Mouse (Mus musculus) intestine, embryonic 14.5 days (tissue): ENCODE results near the gene Srp54b. TPM values are rescaled to one million over a fixed set of nuclear protein-coding genes. Genes with fewer than 3 reads are reported as not detected.

ENCODE experiments used
- polyA plus RNA-seq: library from polyadenylated mRNA; unstranded; fragments of >200 nt; fragmentation: Nextera tagmentation; extraction: Ambion mirVana; gene quantifications from 2 replicates; pipeline ENCODE4 v1.2.1, GENCODE M21; 2014

Gene Srp54b
- polyA plus RNA-seq, 1 experiment from 2014 or later: 58.2 TPM

Other genes with a start within 250 kb of the Srp54b start
- gene Gm20403, start 168.6 kb upstream of the Srp54b start, polyA plus RNA-seq: not detected in 2 replicates
- 26.5 and 28.9 TPM in 2 replicates for gene Baz1a, start 140.8 kb upstream of the Srp54b start, polyA plus RNA-seq
- 29.0 and 33.1 TPM in 2 replicates for gene 2700097O09Rik, start 75.0 kb upstream of the Srp54b start, polyA plus RNA-seq
- 150 and 163 TPM in 2 replicates for gene Srp54a, start 74.8 kb upstream of the Srp54b start, polyA plus RNA-seq
- gene Fam177a, start 30.6 kb upstream of the Srp54b start, polyA plus RNA-seq: 19.2 and 19.3 TPM in 2 replicates
- gene 1700047I17Rik2, start 44.5 kb downstream of the Srp54b start, polyA plus RNA-seq: 0.77 TPM in 1 of 2 replicates, not detected in the other
- gene Srp54c, start 75.1 kb downstream of the Srp54b start, polyA plus RNA-seq: 68.2 and 68.3 TPM in 2 replicates
- 23.0 and 25.9 TPM in 2 replicates for gene 1110008L16Rik, start 144.5 kb downstream of the Srp54b start, polyA plus RNA-seq
- 15.6 and 16.2 TPM in 2 replicates for gene Ppp2r3c, start 147.9 kb downstream of the Srp54b start, polyA plus RNA-seq
- gene Psma6, start 229.1 kb downstream of the Srp54b start, polyA plus RNA-seq: 433 and 438 TPM in 2 replicates